Mouse (Mus musculus): ENCODE data around the gene Olfr461.

- TF ChIP-seq CTCF (IDR thresholded peaks at IDR 0.05; ENCODE audit: borderline replicate concordance, extremely low read depth, insufficient read depth, insufficient read length) (no peak), POLR2A (IDR thresholded peaks at IDR 0.05; ENCODE audit: borderline replicate concordance, extremely low read depth, insufficient read depth, insufficient read length, poor library complexity, severe bottlenecking) (no peak)
These were observed 35.4 kb downstream of the Olfr461 start, which contains the start of gene Prss37 for GRCm38 (mm10) chr6:40519408-40519807.
